Mouse (Mus musculus): ENCODE results near the gene Fkbpl. TPM values are rescaled to one million over a fixed set of nuclear protein-coding genes. Genes with fewer than 3 reads are reported as not detected.

The Fkbpl gene
- 16.4 and 18.1 TPM in 2 replicates for polyA plus RNA-seq (2016; fragmentation: Nextera tagmentation; extraction: Ambion mirVana)

DNA sequence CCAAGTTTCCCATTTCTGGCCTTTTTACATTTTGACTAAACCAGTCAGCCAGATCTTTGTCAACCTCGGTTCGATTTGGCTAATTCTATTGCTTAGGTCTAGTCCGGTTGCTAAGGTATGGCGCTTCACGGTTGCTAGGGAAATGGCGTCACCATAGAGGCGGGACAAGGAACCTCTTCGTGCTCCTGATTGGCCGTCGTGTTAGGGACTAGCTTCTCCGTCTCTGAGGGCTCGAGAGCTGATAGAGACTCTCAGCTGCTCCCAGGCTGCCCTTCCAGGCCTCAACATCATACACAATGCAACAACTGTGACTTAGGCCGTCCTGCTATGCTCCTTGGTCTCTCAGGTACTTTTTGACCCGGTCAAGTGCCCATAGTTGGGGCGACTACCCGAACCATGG lies at the start of gene Fkbpl:
Gene Fkbpl (plus strand): TSS at position 157 of the 400 bp plus-strand sequence.
- Histone ChIP-seq H3K9me3 (no peaks in the 10 kb centered on the region), H3K9ac (replicated peaks) (peak within 1 kb of the TSS; percentile 73), H3K27me3 (no peaks in the 10 kb centered on the region), H3K4me1 (peaks cover 49% of the 10 kb centered on the region), H3K27ac (replicated peaks) (peak within 1 kb of the TSS; percentile 76), H3K36me3 (peaks cover 8% of the 10 kb centered on the region), H3K4me2 (replicated peaks) (peak within 1 kb of the TSS; percentile 73), H3K4me3 (peak within 1 kb of the TSS; percentile 64)
- ATAC-seq (ENCODE audit: low FRiP score, low read depth): peak; percentile 62
- under 1% methylated on average over 16 of the region's 16 CpGs for WGBS

DNA sequence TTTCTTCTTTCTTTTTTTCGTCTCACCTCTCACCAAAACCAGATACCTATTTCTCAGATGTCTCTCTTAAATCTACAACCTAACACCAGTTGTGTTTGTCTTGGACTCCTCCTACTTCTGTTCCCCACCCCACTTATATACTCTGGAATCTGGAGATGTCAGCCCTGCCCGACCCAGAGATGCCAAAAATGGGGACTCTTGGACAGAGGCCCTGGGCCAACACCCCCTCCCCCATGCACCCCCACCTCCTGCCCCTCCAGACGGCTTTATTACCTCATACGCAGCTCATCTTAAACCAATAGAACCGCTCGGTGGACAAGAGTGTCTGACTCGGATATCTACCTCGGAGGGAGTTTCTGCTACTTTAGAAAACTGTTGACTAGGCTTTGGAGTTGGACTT lies 48.5 kb upstream of the Fkbpl start:
- Histone ChIP-seq H3K4me1 (peaks cover 54% of the 10 kb centered on the region), H3K9ac (replicated peaks) (no peak overlapping the region), H3K36me3 (peaks cover 35% of the 10 kb centered on the region), H3K9me3 (no peaks in the 10 kb centered on the region), H3K4me2 (replicated peaks) (no peak overlapping the region), H3K4me3 (no peak overlapping the region), H3K27ac (replicated peaks) (no peak overlapping the region), H3K27me3 (no peaks in the 10 kb centered on the region)
- 79% methylated on average over 8 of the region's 8 CpGs for WGBS
- ATAC-seq (ENCODE audit: low FRiP score, low read depth): no peak

GRCm38 (mm10) chr17:34597566-34598095 lies 46.9 kb upstream of the Fkbpl start, which contains the start of gene Ager:
TSS of gene Ager (plus strand) at chr17:34597862.
- no peak for ATAC-seq (ENCODE audit: low FRiP score, low read depth)
- Histone ChIP-seq H3K4me3 (no peak within 1 kb of the TSS), H3K36me3 (peaks cover 45% of the 10 kb centered on the region), H3K9ac (replicated peaks) (peak within 1 kb of the TSS; percentile 34), H3K4me1 (peaks cover 56% of the 10 kb centered on the region), H3K27me3 (no peaks in the 10 kb centered on the region), H3K4me2 (replicated peaks) (no peak within 1 kb of the TSS), H3K27ac (replicated peaks) (peak within 1 kb of the TSS; percentile 39), H3K9me3 (no peaks in the 10 kb centered on the region)
- 21% methylated on average over 5 of the region's 6 CpGs for WGBS

DNA sequence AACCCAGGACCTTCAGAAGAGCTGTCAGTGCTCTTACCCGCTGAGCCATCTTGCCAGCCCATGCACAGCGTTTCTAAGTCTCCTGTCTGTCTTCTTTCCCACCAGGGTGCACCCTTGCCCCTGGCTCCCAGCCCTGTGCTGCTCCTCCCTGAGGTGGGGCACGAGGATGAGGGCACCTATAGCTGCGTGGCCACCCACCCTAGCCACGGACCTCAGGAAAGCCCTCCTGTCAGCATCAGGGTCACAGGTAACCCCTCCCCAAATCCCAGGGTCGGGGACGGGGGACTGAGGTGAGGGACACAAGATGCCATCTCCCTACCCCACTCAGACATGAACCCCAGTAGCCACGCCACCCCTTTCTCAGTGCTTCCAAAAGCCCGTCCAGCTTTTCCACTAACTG lies 44.7 kb upstream of the Fkbpl start:
- Histone ChIP-seq H3K36me3 (peaks cover 38% of the 10 kb centered on the region), H3K4me3 (no peak overlapping the region), H3K4me2 (replicated peaks) (no peak overlapping the region), H3K27me3 (no peaks in the 10 kb centered on the region), H3K4me1 (peaks cover 42% of the 10 kb centered on the region), H3K27ac (replicated peaks) (no peak overlapping the region), H3K9me3 (no peaks in the 10 kb centered on the region), H3K9ac (replicated peaks) (no peak overlapping the region)
- no peak for ATAC-seq (ENCODE audit: low FRiP score, low read depth)
- WGBS: 73% methylated on average over 9 of the region's 9 CpGs

DNA sequence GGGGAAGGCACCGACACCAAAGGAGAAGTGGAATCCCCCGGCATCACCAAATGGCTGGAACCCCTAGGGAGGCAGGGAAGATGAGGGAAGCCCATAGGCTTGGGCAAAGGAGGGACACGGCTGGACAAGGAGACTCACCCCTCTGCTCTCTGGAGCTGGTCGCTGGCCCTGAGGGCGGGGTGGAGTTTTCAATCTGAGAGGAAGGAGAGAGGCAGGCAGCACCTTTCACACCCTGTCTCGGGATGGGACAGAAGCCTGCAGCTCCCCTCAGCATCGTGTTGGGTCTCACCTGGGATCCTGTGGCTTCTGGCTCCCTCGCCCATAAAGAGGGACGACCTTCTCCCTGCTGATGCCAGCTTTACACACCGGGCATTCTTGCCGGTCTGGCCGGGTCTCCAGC lies 42.8 kb upstream of the Fkbpl start:
- H3K4me3 ChIP-seq: no peak overlapping the region
- no peak overlapping the region for H3K27ac ChIP-seq (replicated peaks)
- peak overlapping the region; percentile 71 for H3K4me2 ChIP-seq (replicated peaks)
- H3K9me3 ChIP-seq: no peaks in the 10 kb centered on the region
- 90% methylated on average over 12 of the region's 12 CpGs for WGBS
- H3K36me3 ChIP-seq: peaks cover 24% of the 10 kb centered on the region
- H3K4me1 ChIP-seq: peaks cover 40% of the 10 kb centered on the region
- no peak for ATAC-seq (ENCODE audit: low FRiP score, low read depth)
- H3K9ac ChIP-seq (replicated peaks): peak overlapping the region; percentile 72; the same call in 1 of the 2 replicates
- H3K27me3 ChIP-seq: no peaks in the 10 kb centered on the region

GRCm38 (mm10) chr17:34603375-34604060 lies 41.0 kb upstream of the Fkbpl start, which contains the start of gene Rnf5:
TSS of gene Rnf5 (minus strand) at chr17:34603690.
- Histone ChIP-seq H3K36me3 (peaks cover 28% of the 10 kb centered on the region), H3K27me3 (no peaks in the 10 kb centered on the region), H3K4me3 (peak within 1 kb of the TSS; percentile 99), H3K4me1 (peaks cover 46% of the 10 kb centered on the region), H3K27ac (replicated peaks) (peak within 1 kb of the TSS; percentile 94), H3K9ac (replicated peaks) (peak within 1 kb of the TSS; percentile 99), H3K4me2 (replicated peaks) (peak within 1 kb of the TSS; percentile 99), H3K9me3 (no peaks in the 10 kb centered on the region)
- peak; percentile 94 for ATAC-seq (ENCODE audit: low FRiP score, low read depth)
- WGBS: under 1% methylated on average over 30 of the region's 30 CpGs

DNA sequence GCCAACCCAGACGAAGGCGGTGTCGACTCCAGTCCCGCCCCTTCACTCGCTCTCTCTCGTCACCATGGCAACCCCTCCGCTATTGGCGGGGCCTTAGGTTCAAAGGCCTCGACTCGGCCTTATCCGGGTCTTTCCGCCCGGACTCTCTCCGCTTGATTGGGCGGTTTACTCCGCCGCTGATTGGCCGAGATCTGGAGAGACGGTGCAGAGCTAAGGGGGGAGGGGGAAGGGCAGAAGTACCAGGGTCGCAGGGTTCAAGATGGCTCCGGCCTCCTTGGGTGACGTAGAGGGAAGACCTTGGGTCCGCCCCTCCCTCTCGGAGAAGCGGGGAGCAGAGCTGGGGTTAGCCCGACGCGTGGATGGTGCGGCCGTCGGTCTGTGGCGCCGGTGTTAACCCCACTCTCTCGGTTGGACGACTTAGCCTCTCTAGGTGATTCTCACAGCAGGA lies 40.5 kb upstream of the Fkbpl start, which contains the start of gene Agpat1:
Gene Agpat1 (plus strand): TSS at position 202 of the 448 bp plus-strand sequence.
- Histone ChIP-seq H3K27me3 (no peaks in the 10 kb centered on the region), H3K4me3 (peak within 1 kb of the TSS; percentile 99), H3K9me3 (no peaks in the 10 kb centered on the region), H3K9ac (replicated peaks) (peak within 1 kb of the TSS; percentile 99), H3K36me3 (peaks cover 28% of the 10 kb centered on the region), H3K4me2 (replicated peaks) (peak within 1 kb of the TSS; percentile 99), H3K4me1 (peaks cover 49% of the 10 kb centered on the region), H3K27ac (replicated peaks) (peak within 1 kb of the TSS; percentile 94)
- WGBS: 1% methylated on average over 32 of the region's 35 CpGs
- ATAC-seq (ENCODE audit: low FRiP score, low read depth): peak; percentile 88

GRCm38 (mm10) chr17:34604511-34605237 lies 39.9 kb upstream of the Fkbpl start:
- Histone ChIP-seq H3K4me3 (peak overlapping the region; percentile 99), H3K36me3 (peaks cover 28% of the 10 kb centered on the region), H3K27me3 (no peaks in the 10 kb centered on the region), H3K9me3 (no peaks in the 10 kb centered on the region), H3K4me1 (peaks cover 49% of the 10 kb centered on the region), H3K9ac (replicated peaks) (peak overlapping the region; percentile 99), H3K27ac (replicated peaks) (peak overlapping the region; percentile 94), H3K4me2 (replicated peaks) (peak overlapping the region; percentile 99)
- ATAC-seq (ENCODE audit: low FRiP score, low read depth): no peak; the same call in 1 of the 2 replicates
- WGBS: 16% methylated on average over 24 of the region's 24 CpGs

DNA sequence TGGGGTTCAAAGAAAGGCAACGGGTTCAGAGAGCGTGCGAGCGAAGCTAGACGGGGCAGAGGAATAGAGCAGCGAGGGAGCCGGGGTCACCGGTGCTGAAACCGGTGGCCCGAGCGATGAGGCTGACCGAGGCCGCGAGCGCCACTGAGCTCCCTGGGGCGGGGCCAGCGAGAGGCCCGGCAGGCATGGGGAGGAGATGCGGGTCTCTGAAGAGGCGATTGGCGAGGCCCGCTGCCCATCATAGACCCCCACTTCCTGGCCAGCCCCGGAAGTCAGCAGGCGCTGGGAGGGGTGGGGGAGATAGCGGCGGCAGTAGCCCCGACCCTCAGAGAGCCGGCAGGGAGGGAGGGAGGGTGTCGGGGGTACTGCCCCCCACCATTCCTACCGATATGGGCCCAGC lies 39.0 kb upstream of the Fkbpl start:
- H3K4me1 ChIP-seq: peaks cover 49% of the 10 kb centered on the region
- no peaks in the 10 kb centered on the region for H3K27me3 ChIP-seq
- peak overlapping the region; percentile 94 for H3K27ac ChIP-seq (replicated peaks)
- peak; percentile 52 for ATAC-seq (ENCODE audit: low FRiP score, low read depth)
- H3K36me3 ChIP-seq: peaks cover 23% of the 10 kb centered on the region
- H3K9ac ChIP-seq (replicated peaks): peak overlapping the region; percentile 99
- peak overlapping the region; percentile 99 for H3K4me2 ChIP-seq (replicated peaks)
- H3K9me3 ChIP-seq: no peaks in the 10 kb centered on the region
- peak overlapping the region; percentile 99 for H3K4me3 ChIP-seq
- WGBS: 0% methylated on average over 27 of the region's 30 CpGs

- Histone ChIP-seq H3K4me1 (peaks cover 49% of the 10 kb centered on the region), H3K27me3 (no peaks in the 10 kb centered on the region), H3K36me3 (peaks cover 23% of the 10 kb centered on the region), H3K9me3 (no peaks in the 10 kb centered on the region), H3K9ac (replicated peaks) (peak overlapping the region; percentile 99), H3K4me2 (replicated peaks) (peak overlapping the region; percentile 99), H3K27ac (replicated peaks) (peak overlapping the region; percentile 94), H3K4me3 (peak overlapping the region; percentile 99)
- ATAC-seq (ENCODE audit: low FRiP score, low read depth): no peak
- 17% methylated on average over 32 of the region's 32 CpGs for WGBS
These were observed 38.2 kb upstream of the Fkbpl start for GRCm38 (mm10) chr17:34606186-34607039.

DNA sequence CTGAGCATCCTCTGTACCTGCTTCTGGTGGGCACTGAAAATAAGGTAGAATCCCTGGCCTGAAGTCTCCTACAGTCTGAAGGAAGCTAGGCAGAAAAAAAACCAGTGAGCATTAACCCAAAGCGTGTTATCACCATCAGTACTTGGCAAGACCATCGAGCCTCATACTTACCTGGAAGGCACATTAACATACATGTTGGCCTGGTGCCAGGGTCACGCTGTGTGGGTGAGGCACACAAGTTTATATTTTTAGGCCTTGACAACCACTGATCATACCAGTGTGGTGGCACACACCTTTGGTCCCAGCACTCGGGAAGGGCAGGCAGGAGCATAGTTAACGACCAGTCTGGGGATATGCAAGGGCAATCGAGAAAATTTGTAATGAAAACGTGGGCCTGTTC lies 36.6 kb upstream of the Fkbpl start:
- Histone ChIP-seq H3K4me1 (peaks cover 38% of the 10 kb centered on the region), H3K4me2 (replicated peaks) (peak overlapping the region; percentile 1; the same call in 1 of the 2 replicates), H3K27me3 (no peaks in the 10 kb centered on the region), H3K9ac (replicated peaks) (no peak overlapping the region), H3K36me3 (peaks cover 32% of the 10 kb centered on the region), H3K9me3 (no peaks in the 10 kb centered on the region), H3K4me3 (no peak overlapping the region), H3K27ac (replicated peaks) (no peak overlapping the region)
- WGBS: 91% methylated on average over 7 of the region's 7 CpGs
- ATAC-seq (ENCODE audit: low FRiP score, low read depth): no peak

Data from midbrain, embryonic 12.5 days (tissue).